Mouse (Mus musculus) intestine, embryonic 15.5 days (tissue): ENCODE results near the gene Gjb3. TPM values are rescaled to one million over a fixed set of nuclear protein-coding genes. Genes with fewer than 3 reads are reported as not detected.

ENCODE experiments used
- ATAC-seq: fragments of 200-750 bp; cut with Nextera tagmentation; 2 replicates; pipeline ENCODE4 v1.8.0; 2017; ENCODE audit warnings: moderate TSS enrichment, moderate library complexity
- H3K27ac ChIP-seq: fragments of 300-500 bp; sonication (generic); 2 replicates; pipeline ENCODE4 v1.5.1; 2015; ENCODE audit warnings: mild to moderate bottlenecking, inconsistent platforms
- H3K27me3 ChIP-seq: fragments of 300-500 bp; sonication (generic); replicated peaks from 2 replicates; pipeline ENCODE4 v1.6.1; 2015; ENCODE audit warnings: inconsistent platforms
- H3K36me3 ChIP-seq: fragments of 300-500 bp; sonication (generic); 2 replicates; pipeline ENCODE4 v1.6.1; 2015; ENCODE audit warnings: inconsistent platforms
- H3K4me1 ChIP-seq: fragments of 300-500 bp; sonication (generic); replicated peaks from 2 replicates; pipeline ENCODE4 v1.6.1; 2015; ENCODE audit warnings: inconsistent platforms
- H3K4me2 ChIP-seq: fragments of 300-500 bp; sonication (generic); replicated peaks from 2 replicates; pipeline ENCODE4 v1.6.1; 2015; ENCODE audit warnings: mild to moderate bottlenecking, inconsistent platforms
- H3K4me3 ChIP-seq: fragments of 300-500 bp; sonication (generic); replicated peaks from 2 replicates; pipeline ENCODE4 v1.5.1; 2015; ENCODE audit warnings: inconsistent platforms
- H3K9ac ChIP-seq: fragments of 300-500 bp; sonication (generic); 2 replicates; pipeline ENCODE4 v1.6.1; 2015; ENCODE audit warnings: inconsistent platforms
- H3K9me3 ChIP-seq: fragments of 300-500 bp; sonication (generic); 2 replicates; pipeline ENCODE4 v1.6.1; 2016; ENCODE audit warnings: inconsistent platforms
- WGBS: fragments of 180-500 bp; shearing (Covaris S2); methylation state at CpG from one replicate; pipeline ENCODE4 v1.1.7; 2015; 5-methylcytosine and 5-hydroxymethylcytosine counted together
- polyA plus RNA-seq: library from polyadenylated mRNA; unstranded; fragments of >200 nt; fragmentation: Nextera tagmentation; extraction: Ambion mirVana; gene quantifications from 2 replicates; pipeline ENCODE4 v1.2.1, GENCODE M21; 2015

Gjb3 gene
- 4.1 and 4.2 TPM in 2 replicates for polyA plus RNA-seq

GRCm38 (mm10) chr4:127330181-127331100, at the start of gene Gjb3:
Gjb3 (minus strand) TSS chr4:127330844.
- Histone ChIP-seq H3K27ac (no peak within 1 kb of the TSS), H3K4me3 (peak within 1 kb of the TSS; percentile 32), H3K9me3 (no peaks in the 10 kb centered on the region), H3K9ac (no peak within 1 kb of the TSS), H3K4me1 (peaks cover 10% of the 10 kb centered on the region), H3K36me3 (no peaks in the 10 kb centered on the region), H3K27me3 (peaks cover 55% of the 10 kb centered on the region), H3K4me2 (peak within 1 kb of the TSS; percentile 65)
- ATAC-seq = peak; percentile 34
- 1% methylated on average over 49 of the region's 49 CpGs for WGBS

- WGBS = 31% methylated on average over 4 of the region's 4 CpGs
- no peak overlapping the region for H3K9ac ChIP-seq
- no peak for ATAC-seq
- H3K4me2 ChIP-seq = no peak overlapping the region
- H3K27me3 ChIP-seq = no peaks in the 10 kb centered on the region
- peaks cover 5% of the 10 kb centered on the region for H3K4me1 ChIP-seq
- H3K4me3 ChIP-seq = no peak overlapping the region
- no peaks in the 10 kb centered on the region for H3K36me3 ChIP-seq
- H3K9me3 ChIP-seq = no peaks in the 10 kb centered on the region
- no peak overlapping the region for H3K27ac ChIP-seq
Observed at GRCm38 (mm10) chr4:127377344-127377743, 46.7 kb upstream of the Gjb3 start.

GRCm38 (mm10) chr4:127375541-127376177, 45.0 kb upstream of the Gjb3 start:
- H3K4me1 ChIP-seq = peaks cover 5% of the 10 kb centered on the region
- ATAC-seq = no peak
- H3K4me3 ChIP-seq = no peak overlapping the region
- H3K9ac ChIP-seq = no peak overlapping the region
- H3K27me3 ChIP-seq = no peaks in the 10 kb centered on the region
- H3K4me2 ChIP-seq = no peak overlapping the region
- H3K9me3 ChIP-seq = no peaks in the 10 kb centered on the region
- WGBS = 89% methylated on average over 17 of the region's 17 CpGs
- no peak overlapping the region for H3K27ac ChIP-seq
- no peaks in the 10 kb centered on the region for H3K36me3 ChIP-seq

- Histone ChIP-seq H3K4me1 (peaks cover 5% of the 10 kb centered on the region), H3K27me3 (no peaks in the 10 kb centered on the region), H3K4me3 (no peak overlapping the region), H3K36me3 (no peaks in the 10 kb centered on the region), H3K9ac (no peak overlapping the region), H3K9me3 (no peaks in the 10 kb centered on the region), H3K27ac (no peak overlapping the region), H3K4me2 (no peak overlapping the region)
- WGBS = 85% methylated on average over 4 of the region's 4 CpGs
- ATAC-seq = no peak
Observed at GRCm38 (mm10) chr4:127374645-127375044, 44.0 kb upstream of the Gjb3 start.

GRCm38 (mm10) chr4:127373491-127373890, 42.8 kb upstream of the Gjb3 start:
- H3K27ac ChIP-seq = no peak overlapping the region
- H3K9ac ChIP-seq = no peak overlapping the region
- 32% methylated on average over 8 of the region's 8 CpGs for WGBS
- no peak overlapping the region for H3K4me3 ChIP-seq
- H3K4me1 ChIP-seq = peaks cover 7% of the 10 kb centered on the region
- H3K9me3 ChIP-seq = no peaks in the 10 kb centered on the region
- no peaks in the 10 kb centered on the region for H3K36me3 ChIP-seq
- 0 out of 2 replicates have a peak, but pooled peaks have one; percentile 16 for ATAC-seq
- H3K27me3 ChIP-seq = no peaks in the 10 kb centered on the region
- H3K4me2 ChIP-seq = no peak overlapping the region

GRCm38 (mm10) chr4:127371546-127371945, 40.9 kb upstream of the Gjb3 start:
- no peak overlapping the region for H3K27ac ChIP-seq
- no peak; the same call in 1 of the 2 replicates for ATAC-seq

GRCm38 (mm10) chr4:127370447-127370846, 39.8 kb upstream of the Gjb3 start:
- H3K4me2 ChIP-seq = no peak overlapping the region
- no peaks in the 10 kb centered on the region for H3K9me3 ChIP-seq
- WGBS = 62% methylated on average over 2 of the region's 2 CpGs
- no peaks in the 10 kb centered on the region for H3K36me3 ChIP-seq
- no peak for ATAC-seq
- H3K27ac ChIP-seq = no peak overlapping the region
- no peaks in the 10 kb centered on the region for H3K27me3 ChIP-seq
- no peak overlapping the region for H3K4me3 ChIP-seq
- H3K4me1 ChIP-seq = peaks cover 8% of the 10 kb centered on the region
- no peak overlapping the region for H3K9ac ChIP-seq

More at GRCm38 (mm10) chr4:127371546-127371945, 40.9 kb upstream of the Gjb3 start:
- H3K36me3 ChIP-seq = no peaks in the 10 kb centered on the region
- 59% methylated on average over 5 of the region's 5 CpGs for WGBS
- peaks cover 8% of the 10 kb centered on the region for H3K4me1 ChIP-seq
- H3K4me2 ChIP-seq = no peak overlapping the region
- H3K4me3 ChIP-seq = no peak overlapping the region
- H3K9ac ChIP-seq = no peak overlapping the region
- H3K27me3 ChIP-seq = no peaks in the 10 kb centered on the region
- no peaks in the 10 kb centered on the region for H3K9me3 ChIP-seq

GRCm38 (mm10) chr4:127368379-127368973, 37.8 kb upstream of the Gjb3 start:
- Histone ChIP-seq H3K4me2 (no peak overlapping the region), H3K4me1 (peaks cover 8% of the 10 kb centered on the region), H3K27me3 (no peaks in the 10 kb centered on the region), H3K36me3 (no peaks in the 10 kb centered on the region), H3K9me3 (no peaks in the 10 kb centered on the region), H3K4me3 (no peak overlapping the region), H3K9ac (no peak overlapping the region), H3K27ac (no peak overlapping the region)
- no peak; the same call in 1 of the 2 replicates for ATAC-seq
- WGBS = 30% methylated on average over 13 of the region's 13 CpGs

GRCm38 (mm10) chr4:127365834-127366233, 35.2 kb upstream of the Gjb3 start:
- Histone ChIP-seq H3K4me3 (no peak overlapping the region), H3K4me2 (no peak overlapping the region), H3K4me1 (0 out of 2 replicates have a peak, but pooled peaks cover 3% of the 10 kb centered on the region), H3K27me3 (no peaks in the 10 kb centered on the region; the same call in 1 of the 2 replicates), H3K9me3 (no peaks in the 10 kb centered on the region), H3K9ac (no peak overlapping the region), H3K27ac (no peak overlapping the region), H3K36me3 (no peaks in the 10 kb centered on the region)
- no peak for ATAC-seq
- WGBS = 19% methylated on average over 4 of the region's 4 CpGs

GRCm38 (mm10) chr4:127365433-127365832, 34.8 kb upstream of the Gjb3 start:
- ATAC-seq = no peak
- Histone ChIP-seq H3K4me3 (no peak overlapping the region), H3K4me2 (no peak overlapping the region), H3K9ac (no peak overlapping the region), H3K36me3 (no peaks in the 10 kb centered on the region), H3K4me1 (0 out of 2 replicates have a peak, but pooled peaks cover 3% of the 10 kb centered on the region), H3K27ac (no peak overlapping the region), H3K27me3 (no peaks in the 10 kb centered on the region; the same call in 1 of the 2 replicates), H3K9me3 (no peaks in the 10 kb centered on the region)
- 33% methylated on average over 5 of the region's 5 CpGs for WGBS

- no peaks in the 10 kb centered on the region for H3K36me3 ChIP-seq
- H3K4me1 ChIP-seq = 0 out of 2 replicates have a peak, but pooled peaks cover 3% of the 10 kb centered on the region
- H3K4me3 ChIP-seq = no peak overlapping the region
- 59% methylated on average over 6 of the region's 6 CpGs for WGBS
- H3K4me2 ChIP-seq = no peak overlapping the region
- H3K27ac ChIP-seq = no peak overlapping the region
- H3K9ac ChIP-seq = no peak overlapping the region
- H3K9me3 ChIP-seq = no peaks in the 10 kb centered on the region
- ATAC-seq = no peak
- H3K27me3 ChIP-seq = no peaks in the 10 kb centered on the region; the same call in 1 of the 2 replicates
Observed at GRCm38 (mm10) chr4:127364431-127364830, 33.8 kb upstream of the Gjb3 start.

- Histone ChIP-seq H3K4me3 (no peak overlapping the region), H3K27me3 (no peaks in the 10 kb centered on the region; the same call in 1 of the 2 replicates), H3K4me2 (no peak overlapping the region), H3K27ac (no peak overlapping the region), H3K9me3 (no peaks in the 10 kb centered on the region), H3K9ac (no peak overlapping the region), H3K36me3 (no peaks in the 10 kb centered on the region), H3K4me1 (no peaks in the 10 kb centered on the region)
- no peak for ATAC-seq
- WGBS = 67% methylated on average over 4 of the region's 4 CpGs
Observed at GRCm38 (mm10) chr4:127363331-127363730, 32.7 kb upstream of the Gjb3 start.
